Mouse (Mus musculus): ENCODE measurements around the gene Tpmt. TPM values are rescaled to one million over a fixed set of nuclear protein-coding genes. Genes with fewer than 3 reads are reported as not detected.

Tpmt gene
- polyA plus RNA-seq, 1 experiment, result 12.8 TPM

GRCm38 (mm10) chr13:47043030-47043680 is 1.4 kb downstream of the Tpmt start, which contains the start of gene Kdm1b:
Gene Kdm1b, plus strand, starts transcription at chr13:47043499.
- peak; percentile 94 to 98 for DNase-seq (ENCODE audit: extremely low spot score in 1 of 2, low spot score in 1 of 2)

DNA sequence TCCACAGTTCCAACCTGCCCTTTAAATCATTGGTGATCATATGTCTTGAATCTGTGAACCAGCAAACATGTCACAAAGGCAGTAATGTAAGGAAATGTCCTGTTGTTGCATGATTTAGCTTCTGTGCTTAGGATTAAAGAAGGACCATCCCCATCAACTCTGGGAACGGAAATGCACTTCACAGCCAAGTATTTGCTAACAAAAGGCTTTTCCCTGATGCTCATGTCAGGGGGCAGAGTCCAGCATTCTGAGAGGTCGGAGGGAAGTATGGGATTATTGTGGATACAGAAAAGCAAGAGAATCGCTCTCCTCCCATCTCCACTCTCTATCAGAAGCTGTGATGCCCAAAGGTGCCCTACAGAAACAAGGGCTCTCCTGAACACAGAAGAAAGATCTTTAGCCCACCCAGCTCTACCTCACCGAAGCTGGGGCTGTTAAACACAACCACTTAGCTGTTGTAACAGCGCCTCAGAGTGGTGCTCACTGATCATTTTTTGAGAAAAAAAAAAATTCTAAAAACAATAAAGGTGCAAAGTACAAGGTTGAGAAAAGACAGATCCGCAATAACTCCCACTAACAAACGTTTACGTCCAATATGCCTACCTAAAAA is 2.4 kb downstream of the Tpmt start:
- no peak for DNase-seq (ENCODE audit: extremely low spot score in 1 of 2, low spot score in 1 of 2)

- no peak for DNase-seq (ENCODE audit: extremely low spot score in 1 of 2, low spot score in 1 of 2)
Measured at GRCm38 (mm10) chr13:47040061-47040460, 4.5 kb downstream of the Tpmt start.

- no peak for DNase-seq (ENCODE audit: extremely low spot score in 1 of 2, low spot score in 1 of 2)
Measured at GRCm38 (mm10) chr13:47037946-47038345, 6.6 kb downstream of the Tpmt start.

DNA sequence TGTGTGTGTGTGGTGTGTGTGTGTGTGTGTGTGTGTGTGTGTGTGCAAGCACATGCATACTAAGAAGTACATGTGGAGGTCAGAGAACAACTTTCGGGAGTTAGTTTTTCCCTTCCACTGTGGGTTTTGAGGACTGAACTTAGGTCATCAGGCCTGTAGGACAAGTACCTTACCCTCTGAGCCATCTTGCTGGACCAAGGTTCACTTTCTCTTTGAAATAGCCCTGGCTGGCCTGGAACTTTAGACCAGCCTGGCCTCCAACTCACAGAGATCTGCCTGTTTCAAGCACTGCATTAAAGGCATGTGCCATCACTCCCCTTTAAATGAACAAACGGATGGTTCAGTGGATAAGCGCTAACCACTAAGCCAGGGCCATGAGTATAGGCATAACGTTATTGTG is 10.9 kb downstream of the Tpmt start:
- DNase-seq (ENCODE audit: extremely low spot score in 1 of 2, low spot score in 1 of 2), result no peak

- no peak for DNase-seq (ENCODE audit: extremely low spot score in 1 of 2, low spot score in 1 of 2)
Measured at GRCm38 (mm10) chr13:47030376-47031107, 14.0 kb downstream of the Tpmt start.

DNA sequence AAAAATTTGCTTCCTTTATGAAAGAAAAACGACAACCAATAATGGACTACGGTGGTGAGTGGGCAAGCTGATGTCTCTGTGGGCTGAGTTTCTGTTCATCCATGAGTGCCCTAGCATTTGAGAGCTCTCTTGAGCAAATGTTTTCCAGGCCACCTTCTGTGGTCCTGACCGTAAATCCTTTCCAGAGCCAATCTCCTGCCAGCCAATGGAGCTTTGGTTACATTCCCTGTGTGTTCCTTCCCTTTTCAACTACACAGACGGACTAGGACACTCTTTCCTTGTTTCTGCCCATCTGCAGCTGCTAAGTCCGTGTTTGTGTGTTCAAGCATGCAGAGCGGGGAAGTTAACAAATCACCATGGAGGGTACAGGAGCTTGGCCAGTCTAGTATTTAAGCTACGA is 23.7 kb downstream of the Tpmt start:
- no peak for DNase-seq (ENCODE audit: extremely low spot score in 1 of 2, low spot score in 1 of 2)

DNA sequence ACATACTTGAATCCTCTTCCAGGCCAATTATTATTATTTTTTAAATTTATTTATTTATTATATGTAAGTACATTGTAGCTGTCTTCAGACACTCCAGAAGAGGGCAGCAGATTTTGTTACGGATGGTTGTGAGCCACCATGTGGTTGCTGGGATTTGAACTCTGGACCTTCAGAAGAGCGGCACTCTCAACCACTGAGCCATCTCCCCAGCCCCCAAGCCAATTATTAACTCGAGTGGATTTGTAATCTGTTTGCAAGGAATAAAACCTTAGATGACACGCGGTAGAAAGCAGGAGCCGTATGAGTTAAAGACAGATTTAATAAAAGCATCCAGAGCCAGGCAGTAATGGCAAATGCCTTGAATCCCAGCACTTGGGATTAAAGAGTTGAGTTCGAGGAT is 24.8 kb downstream of the Tpmt start:
- no peak for DNase-seq (ENCODE audit: extremely low spot score in 1 of 2, low spot score in 1 of 2)

DNA sequence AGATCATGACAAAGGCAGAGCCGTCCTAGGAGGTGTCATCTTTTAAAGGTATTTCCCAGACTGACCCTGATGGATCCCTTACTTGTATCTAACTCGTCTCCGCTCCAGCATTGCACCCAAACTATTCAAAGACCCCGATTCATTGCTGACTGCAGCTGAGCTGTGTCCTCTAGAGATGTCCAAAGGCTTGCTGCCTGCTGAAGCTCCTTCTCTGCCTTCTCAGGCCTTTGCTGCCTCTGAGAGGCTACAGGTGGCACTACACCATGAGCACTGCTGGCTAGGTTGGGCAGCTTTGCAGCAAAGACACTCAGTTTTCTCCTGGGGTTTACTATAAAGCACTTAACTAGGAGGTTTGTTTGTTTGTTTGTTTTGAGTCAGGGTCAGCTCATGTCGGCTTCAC is 27.3 kb downstream of the Tpmt start:
- DNase-seq (ENCODE audit: extremely low spot score in 1 of 2, low spot score in 1 of 2), result peak; percentile 16 to 75

DNA sequence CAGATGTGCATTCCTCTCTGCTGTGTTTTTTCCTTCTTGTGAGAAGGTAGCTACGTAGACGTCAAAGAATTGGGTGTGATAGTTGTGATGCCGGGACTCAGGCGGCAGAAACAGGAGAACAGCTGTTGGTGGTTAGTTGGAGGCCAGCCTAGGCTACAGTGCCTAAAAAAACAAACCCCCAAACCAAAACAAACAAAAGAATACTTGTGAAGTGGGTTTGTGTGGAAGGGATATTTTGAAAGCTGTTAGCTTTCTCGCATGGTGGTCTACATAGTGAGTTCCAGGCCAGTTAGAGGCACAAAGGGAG is 29.4 kb downstream of the Tpmt start:
- no peak for DNase-seq (ENCODE audit: extremely low spot score in 1 of 2, low spot score in 1 of 2)

DNA sequence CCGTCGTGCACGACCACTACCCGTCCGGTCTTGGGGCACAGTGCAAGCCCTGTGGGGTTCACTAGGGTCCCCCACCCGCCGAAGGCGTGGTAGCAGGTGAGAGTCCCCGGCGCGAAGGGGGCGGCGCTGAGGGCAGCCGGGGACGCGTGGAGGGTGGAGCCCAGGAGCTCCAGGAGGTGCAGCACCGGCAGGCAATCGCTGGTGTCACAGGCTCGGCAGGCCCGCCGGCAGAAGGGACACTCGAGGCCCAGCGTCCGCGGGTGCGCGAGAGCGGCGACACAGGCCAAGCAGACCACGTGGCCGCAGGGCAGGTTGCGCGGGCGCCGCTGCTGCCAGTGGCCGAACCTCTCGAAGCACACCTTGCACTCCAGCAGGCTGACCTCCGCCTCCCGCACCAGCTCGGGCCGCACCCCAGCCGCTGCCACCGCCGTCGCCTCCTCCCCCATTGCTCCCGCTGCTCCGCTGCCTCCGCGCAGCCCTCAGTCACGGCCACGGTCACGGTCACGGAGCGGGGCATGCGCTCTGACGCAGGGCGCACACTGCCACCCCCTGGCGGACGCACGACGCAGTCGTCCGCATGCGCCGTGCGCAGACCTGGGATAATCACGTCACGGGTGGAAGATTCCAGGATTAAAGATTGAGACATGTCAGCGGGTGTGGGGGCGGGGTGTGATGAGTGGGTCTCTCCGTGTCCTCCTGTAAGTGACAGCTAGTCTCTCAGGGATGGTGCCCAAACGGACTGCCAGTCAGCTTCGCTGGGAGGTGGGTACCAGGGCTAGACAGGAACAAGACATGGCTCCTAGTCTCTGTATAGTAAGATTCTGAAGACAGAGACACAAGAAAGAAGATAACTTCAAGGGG is 30.0 kb downstream of the Tpmt start, which contains the start of gene Nhlrc1:
Gene Nhlrc1, minus strand, starts transcription at position 517 of the 861 bp plus-strand sequence.
- DNase-seq (ENCODE audit: extremely low spot score in 1 of 2, low spot score in 1 of 2), result peak; percentile 71 to 84

DNA sequence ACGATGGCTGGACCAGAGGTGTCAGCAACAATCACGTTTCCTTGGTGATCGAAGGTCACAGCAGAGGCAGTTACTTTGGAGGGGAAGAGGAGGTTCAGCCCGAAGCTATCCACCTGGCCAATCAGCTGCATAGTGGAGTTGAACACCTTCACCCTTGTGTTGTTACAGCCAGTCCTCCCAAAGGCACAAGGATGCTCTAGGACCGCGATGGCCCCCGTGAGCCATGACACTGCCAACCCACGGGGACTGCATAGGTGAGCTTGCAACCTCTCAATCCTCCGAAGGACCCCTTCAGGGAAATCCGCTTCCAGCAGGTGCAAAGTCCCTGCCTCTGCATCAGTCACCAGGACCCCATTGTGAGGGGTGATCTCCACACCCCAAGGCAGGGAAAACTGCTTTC is 30.8 kb downstream of the Tpmt start:
- DNase-seq (ENCODE audit: extremely low spot score in 1 of 2, low spot score in 1 of 2), result no peak

GRCm38 (mm10) chr13:47001590-47001989 is 42.9 kb downstream of the Tpmt start:
- no peak for DNase-seq (ENCODE audit: extremely low spot score in 1 of 2, low spot score in 1 of 2)

- no peak for DNase-seq (ENCODE audit: extremely low spot score in 1 of 2, low spot score in 1 of 2)
Measured at GRCm38 (mm10) chr13:46999498-46999897, 45.0 kb downstream of the Tpmt start.

GRCm38 (mm10) chr13:46997355-46997754 is 47.2 kb downstream of the Tpmt start:
- no peak for DNase-seq (ENCODE audit: extremely low spot score in 1 of 2, low spot score in 1 of 2)

- DNase-seq (ENCODE audit: extremely low spot score in 1 of 2, low spot score in 1 of 2), result no peak
Measured at GRCm38 (mm10) chr13:46993274-46993551, 51.3 kb downstream of the Tpmt start.

GRCm38 (mm10) chr13:46992516-46993273 is 51.8 kb downstream of the Tpmt start:
- DNase-seq (ENCODE audit: extremely low spot score in 1 of 2, low spot score in 1 of 2), result no peak

DNA sequence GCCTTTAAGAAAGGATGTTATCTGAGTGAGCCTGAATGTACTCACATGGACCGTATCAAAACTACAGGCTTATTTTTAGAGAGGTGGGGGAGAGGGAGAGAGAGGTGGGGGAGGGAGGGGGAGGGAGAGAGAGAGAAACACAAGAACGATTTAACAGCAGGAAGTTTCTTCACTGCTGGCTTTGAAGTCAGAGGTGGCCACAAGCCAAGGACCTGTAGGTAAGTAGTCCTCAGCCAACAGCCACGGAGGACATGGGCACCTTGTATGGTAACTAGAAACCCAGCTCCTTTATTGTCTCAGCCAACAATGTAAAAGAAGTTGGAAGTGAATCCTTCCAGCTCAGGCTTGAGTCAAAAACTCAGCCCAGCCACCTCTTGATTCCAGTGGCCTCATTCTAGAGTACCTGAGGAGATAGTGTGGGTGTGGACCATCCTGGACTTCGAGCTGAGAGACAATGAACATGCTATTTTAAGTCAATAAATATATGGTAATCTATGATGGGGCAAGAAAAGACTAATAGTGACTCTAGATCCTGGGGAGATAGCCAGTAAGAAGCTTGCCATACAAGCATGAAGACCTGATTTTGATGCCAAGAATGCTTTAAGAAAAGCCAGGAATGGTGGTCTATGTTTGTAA is 54.0 kb downstream of the Tpmt start:
- DNase-seq (ENCODE audit: extremely low spot score in 1 of 2, low spot score in 1 of 2), result no peak

DNA sequence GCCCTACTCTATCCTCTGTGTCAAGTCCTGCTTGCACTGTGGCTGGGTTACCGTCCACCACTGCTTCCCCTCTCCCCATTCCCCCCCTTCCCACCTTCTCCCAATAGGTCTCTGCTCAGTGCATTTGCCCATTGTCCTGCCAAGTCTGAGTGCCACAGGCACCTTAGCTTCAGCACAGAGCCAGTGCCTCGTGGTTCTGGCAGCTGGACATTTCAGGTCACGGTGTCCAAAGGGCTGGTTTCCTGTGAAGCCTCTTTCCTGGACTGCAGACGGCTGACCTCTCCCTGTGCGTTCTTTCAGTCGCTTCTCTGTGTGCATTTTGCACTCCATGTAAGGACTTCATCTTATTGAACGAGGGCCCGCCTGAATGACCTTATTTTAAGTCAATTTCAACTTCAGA is 56.6 kb downstream of the Tpmt start:
- no peak for DNase-seq (ENCODE audit: extremely low spot score in 1 of 2, low spot score in 1 of 2)

- no peak for DNase-seq (ENCODE audit: extremely low spot score in 1 of 2, low spot score in 1 of 2)
Measured at GRCm38 (mm10) chr13:46986208-46986607, 58.3 kb downstream of the Tpmt start.

Measured in frontal cortex, adult 2 months (tissue).